Mouse (Mus musculus) kidney, postnatal 4 days (tissue): ENCODE measurements around the gene Zfp507.

Experiments used
- DNase-seq, 2 experiments: peaks; one replicate each; pipeline ENCODE4 v3.0.0; 2021; ENCODE audit warnings: mixed read lengths in 2 of 2

Gene Zfp507

GRCm38 (mm10) chr7:35774127-35774526 lies 28.7 kb downstream of the Zfp507 start:
- no peak for DNase-seq

DNA sequence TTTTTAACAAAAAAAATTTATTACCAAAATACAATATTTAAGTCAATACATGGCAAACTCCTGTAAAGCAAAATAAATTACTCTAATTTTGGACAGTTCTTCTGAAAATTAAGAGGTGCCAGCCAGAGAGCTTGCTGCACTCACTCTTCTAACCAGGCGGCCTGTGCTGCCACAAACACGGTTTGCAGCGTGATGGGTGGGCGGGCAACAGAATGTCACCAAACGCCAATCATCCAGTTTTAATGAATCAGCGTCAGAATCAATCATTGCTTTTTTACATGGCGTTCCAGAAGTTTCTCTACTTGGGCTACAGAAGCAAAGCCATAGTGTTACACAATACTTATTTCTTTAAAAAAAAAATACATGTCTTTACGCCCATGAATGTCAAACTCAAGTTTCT lies 30.5 kb downstream of the Zfp507 start:
- DNase-seq = no peak

- no peak for DNase-seq
Observed at GRCm38 (mm10) chr7:35771106-35771505, 31.7 kb downstream of the Zfp507 start.

GRCm38 (mm10) chr7:35770122-35770521 lies 32.7 kb downstream of the Zfp507 start:
- DNase-seq = no peak

- DNase-seq = no peak
Observed at GRCm38 (mm10) chr7:35764461-35764860, 38.3 kb downstream of the Zfp507 start.

- DNase-seq = no peak
Observed at GRCm38 (mm10) chr7:35761801-35762200, 41.0 kb downstream of the Zfp507 start.

DNA sequence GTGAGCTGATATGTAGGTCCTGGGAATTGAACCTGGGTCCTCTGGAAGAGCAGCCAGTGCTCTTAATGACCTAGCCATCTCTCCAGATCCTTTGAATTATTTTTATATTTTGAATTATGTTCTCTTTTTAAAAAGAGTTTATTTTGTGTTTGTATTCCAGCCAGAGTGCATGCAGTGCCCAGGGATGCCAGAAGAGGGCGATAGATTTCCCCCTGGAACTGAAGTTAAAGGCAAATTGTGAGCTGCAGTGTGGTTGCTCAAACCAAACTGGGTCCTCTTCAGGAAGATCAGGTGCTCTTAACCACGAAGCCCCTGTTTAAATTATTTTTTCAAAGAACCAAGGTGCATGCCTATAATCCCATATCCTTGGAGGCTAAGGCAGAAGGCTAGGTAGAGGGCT lies 43.2 kb downstream of the Zfp507 start:
- DNase-seq = peak; percentile 41 to 51

DNA sequence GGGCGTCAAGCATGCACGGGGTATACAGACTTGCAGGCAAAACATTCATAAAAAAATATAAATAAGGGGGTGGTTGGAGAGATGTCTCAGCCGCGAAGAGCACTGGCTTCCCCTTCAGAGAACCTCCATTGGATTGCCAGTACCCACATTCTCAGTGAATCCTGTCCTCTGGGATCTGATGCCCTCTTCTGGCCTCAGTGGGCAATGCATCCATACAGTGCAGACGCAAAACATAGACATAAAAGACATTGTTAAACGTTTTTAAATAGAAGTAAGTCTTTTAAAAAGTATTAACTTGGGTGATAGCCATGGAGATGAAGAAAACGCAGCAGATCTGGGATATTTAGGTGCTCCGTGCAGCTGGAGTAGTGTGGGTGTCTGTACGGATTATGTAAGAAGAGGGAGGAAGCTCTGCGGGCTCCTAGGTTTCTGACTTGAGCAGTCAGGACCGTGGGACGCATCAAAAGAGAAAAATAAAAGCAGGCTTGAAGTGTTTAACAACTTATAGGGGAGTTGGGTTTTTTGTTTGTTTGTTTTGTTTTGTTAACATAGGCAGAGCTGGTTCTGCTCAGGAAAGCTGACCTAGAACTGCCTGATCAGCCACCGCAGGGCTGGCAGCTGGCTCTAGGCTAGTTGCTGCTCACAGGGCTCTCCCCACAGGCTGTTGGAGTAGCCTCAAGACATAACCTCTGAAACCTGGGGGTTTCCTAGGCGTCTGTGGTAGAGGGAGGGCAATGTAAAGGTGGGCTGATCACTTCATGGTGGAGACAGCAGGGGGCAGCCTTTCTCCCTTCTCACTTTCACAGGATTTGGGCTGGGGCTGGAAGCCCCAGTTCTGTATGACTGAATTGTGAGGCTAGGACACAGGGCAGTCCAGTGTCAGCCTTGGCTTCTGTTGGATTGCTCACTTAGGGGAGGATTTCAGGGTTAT lies 46.0 kb downstream of the Zfp507 start:
- DNase-seq = peak; percentile 18 to 20

DNA sequence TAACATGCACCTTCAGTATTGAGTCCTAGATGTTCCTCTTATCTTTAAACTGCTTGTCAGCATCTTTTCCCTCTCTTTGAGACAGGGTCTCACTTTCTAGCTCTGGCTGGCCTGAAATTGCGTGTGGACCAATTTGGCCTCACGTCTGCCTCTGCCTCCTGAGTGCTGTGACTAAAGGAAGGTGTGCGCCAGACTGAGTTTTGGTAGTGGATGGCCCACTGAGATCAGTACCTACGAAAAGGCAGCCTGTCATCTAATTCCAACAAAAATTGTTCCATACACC lies 48.0 kb downstream of the Zfp507 start:
- DNase-seq = no peak

DNA sequence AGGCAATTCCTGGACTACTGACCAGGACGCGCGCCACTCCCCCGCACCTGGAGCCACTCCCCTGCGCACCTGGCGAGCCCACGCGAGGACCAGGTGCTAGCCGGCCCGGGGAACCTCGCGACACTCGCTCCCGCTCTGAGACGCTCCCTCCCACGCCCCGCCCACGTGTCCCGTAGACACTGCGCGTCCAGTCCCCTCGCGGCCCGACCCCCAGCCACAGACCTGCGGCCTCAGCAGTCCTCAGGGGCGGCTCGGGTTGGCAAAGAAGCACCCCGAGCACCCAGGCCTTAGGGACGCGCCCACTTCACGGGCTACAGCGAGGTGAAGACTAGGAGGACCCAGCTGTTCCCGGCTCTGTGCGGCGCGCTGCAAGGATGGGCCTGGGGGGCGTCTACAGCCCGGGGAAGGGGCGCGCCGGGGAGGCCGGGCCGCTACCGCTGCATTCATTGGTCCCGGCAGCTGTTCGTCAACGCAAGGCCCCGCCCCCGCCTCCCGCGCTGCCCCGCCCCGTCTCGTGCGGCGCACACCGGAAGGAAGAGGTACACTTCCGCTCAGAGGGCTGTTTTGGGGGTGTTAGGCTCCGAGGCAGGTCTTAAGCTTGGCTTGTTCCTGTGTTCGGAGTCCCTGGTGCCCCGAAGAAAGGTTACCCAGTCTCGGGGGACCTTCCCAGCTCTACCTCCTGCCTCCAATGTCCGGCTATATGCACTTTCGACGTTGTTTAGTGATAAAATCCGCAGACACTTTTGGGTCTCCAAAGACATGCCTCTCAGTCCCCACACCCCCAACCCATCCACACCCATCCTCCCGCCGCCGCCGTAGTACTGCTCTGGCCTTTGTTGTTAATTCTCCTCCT lies 48.5 kb downstream of the Zfp507 start, which contains the start of gene Dpy19l3:
Gene Dpy19l3 (minus strand): TSS at position 422 of the 853 bp plus-strand sequence.
- DNase-seq = peak; percentile 93 to 94

- peak; percentile 27 to 43 for DNase-seq
Observed at GRCm38 (mm10) chr7:35753319-35754032, 49.3 kb downstream of the Zfp507 start.

- DNase-seq = no peak
Observed at GRCm38 (mm10) chr7:35750873-35751272, 51.9 kb downstream of the Zfp507 start.

GRCm38 (mm10) chr7:35747397-35747964 lies 55.3 kb downstream of the Zfp507 start:
- DNase-seq = no peak

- DNase-seq = no peak
Observed at GRCm38 (mm10) chr7:35746686-35747396, 56.0 kb downstream of the Zfp507 start.

- DNase-seq = no peak
Observed at GRCm38 (mm10) chr7:35745281-35745702, 57.5 kb downstream of the Zfp507 start.

DNA sequence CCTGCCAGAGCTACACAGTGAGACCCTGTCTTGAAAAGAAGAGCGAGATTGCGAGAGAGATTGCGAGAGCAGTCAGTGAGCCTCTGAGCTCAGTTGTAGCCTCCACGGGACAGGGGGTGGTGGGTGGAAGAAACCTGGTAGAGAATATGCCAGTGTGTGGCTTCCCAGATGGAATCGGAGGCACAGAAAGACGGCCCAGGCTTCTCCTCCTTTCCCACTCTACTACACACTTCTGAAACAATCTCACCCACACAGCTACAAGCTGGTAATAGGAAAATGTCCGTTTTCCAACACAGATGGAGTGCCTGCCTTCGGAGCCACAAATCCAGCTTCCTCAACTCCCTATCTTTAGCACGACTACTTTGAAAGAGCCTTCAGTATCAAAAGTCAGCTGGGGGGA lies 58.0 kb downstream of the Zfp507 start:
- DNase-seq = no peak

DNA sequence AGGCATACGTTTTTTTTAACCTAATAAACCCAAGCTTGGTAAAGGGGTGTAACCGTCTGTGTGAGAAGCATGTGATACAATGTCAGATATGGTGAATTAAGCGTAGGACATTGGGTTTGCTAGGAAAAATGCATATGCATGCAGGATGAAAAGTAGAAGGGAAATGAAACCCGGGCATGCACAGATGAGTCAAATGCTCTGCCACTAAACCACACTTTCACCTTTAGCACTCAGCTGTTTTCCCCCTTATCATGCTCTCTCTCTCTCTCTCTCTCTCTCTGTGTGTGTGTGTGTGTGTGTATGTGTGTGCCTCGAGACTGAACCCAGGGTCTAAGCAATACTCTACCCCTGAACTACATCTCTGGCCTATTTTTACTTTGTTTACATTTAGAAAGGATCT lies 60.5 kb downstream of the Zfp507 start:
- DNase-seq = no peak

- DNase-seq = no peak
Observed at GRCm38 (mm10) chr7:35741858-35742257, 60.9 kb downstream of the Zfp507 start.

DNA sequence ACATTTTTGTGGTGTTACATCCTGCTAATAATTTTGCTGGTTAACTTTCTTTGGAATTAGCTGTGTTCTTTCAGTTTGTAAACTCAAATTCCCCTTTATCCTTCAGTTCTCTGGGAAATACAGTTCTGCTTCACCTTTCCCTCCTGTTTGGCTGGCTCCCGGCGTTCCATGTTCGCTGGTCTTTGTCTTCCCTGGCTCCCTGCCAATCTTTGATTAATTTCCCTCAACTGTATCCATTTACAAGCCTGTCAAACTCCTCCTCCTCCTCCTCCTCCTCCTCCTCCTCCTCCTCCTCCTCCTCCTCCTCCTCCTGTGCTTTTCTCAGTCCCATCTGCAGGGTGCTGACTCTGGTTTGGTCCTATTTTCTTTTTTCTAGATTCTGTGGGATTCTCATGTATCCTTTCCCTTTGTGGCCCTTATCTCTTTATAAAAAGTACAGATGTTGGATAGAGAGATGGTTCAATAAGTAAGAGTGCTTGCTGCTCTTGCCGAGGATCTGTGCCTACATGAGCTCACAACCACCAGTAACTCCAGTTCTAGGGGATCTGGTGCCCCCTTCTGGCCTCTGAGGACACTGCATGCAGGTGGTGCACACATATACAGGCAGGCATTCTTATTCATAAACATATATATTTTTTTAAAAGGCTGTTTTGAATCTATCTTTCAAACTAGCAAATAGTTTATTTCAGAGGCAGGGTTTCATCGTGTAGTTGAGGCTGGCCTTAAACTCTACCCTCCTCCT lies 62.1 kb downstream of the Zfp507 start:
- peak; percentile 80 for DNase-seq

DNA sequence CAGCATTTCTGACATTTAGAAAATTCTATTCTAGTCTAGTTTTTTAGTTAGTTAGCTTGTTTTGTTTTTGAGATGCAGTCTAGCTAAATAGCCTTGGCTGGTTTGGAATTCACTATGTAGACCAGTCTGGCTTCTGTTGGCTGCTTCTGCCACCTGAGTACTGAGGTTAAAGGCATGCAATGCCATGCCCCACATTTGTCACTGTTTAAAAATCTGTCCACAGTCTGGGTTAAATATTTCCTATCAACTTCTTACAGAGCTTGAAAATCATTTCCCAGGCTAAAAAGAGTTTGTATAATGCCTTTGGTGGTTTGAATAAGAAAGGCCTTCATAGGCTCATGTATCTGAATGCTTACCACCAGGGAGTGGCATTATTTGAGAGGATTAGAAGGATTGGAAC lies 63.9 kb downstream of the Zfp507 start:
- no peak for DNase-seq

- peak; percentile 32 to 42 for DNase-seq
Observed at GRCm38 (mm10) chr7:35733313-35734050, 69.3 kb downstream of the Zfp507 start.
